Mouse (Mus musculus) ES-E14 (cell line): ENCODE measurements around the gene Tdrkh. TPM values are rescaled to one million over a fixed set of nuclear protein-coding genes. Genes with fewer than 3 reads are reported as not detected.

Experiments used
- DNase-seq: peaks from one replicate; pipeline ENCODE4 v3.0.0-alpha.2; 2013; ENCODE audit warnings: low read depth, low spot score
- H3K27ac ChIP-seq: 2 replicates; pipeline ENCODE4 v1.5.1; 2012; ENCODE audit warnings: low read depth, mild to moderate bottlenecking, low read length, moderate library complexity, mixed read lengths; ENCODE audit not compliant: poor library complexity, insufficient read depth, severe bottlenecking
- H3K36me3 ChIP-seq: 2 replicates; pipeline ENCODE4 v1.6.1; 2012; ENCODE audit warnings: mild to moderate bottlenecking, low read length, moderate library complexity, mixed read lengths; ENCODE audit not compliant: control insufficient read depth, poor library complexity, insufficient read depth, severe bottlenecking
- H3K4me1 ChIP-seq, 2 experiments: fragments of 150-350 bp in 1 of 2; sonication (generic) in 1 of 2; 2 replicates each; pipeline ENCODE4 v1.6.1; 2012; ENCODE audit warnings: low read length in 2 of 2, mild to moderate bottlenecking in 1 of 2, mixed read lengths in 1 of 2; ENCODE audit not compliant: control insufficient read depth in 2 of 2, insufficient read depth in 2 of 2, poor library complexity in 1 of 2
- H3K4me3 ChIP-seq, 2 experiments: fragments of 150-350 bp in 1 of 2; sonication (generic) in 1 of 2; 2 replicates each; pipeline ENCODE4 v1.5.1; 2012; ENCODE audit warnings: low read length in 2 of 2, low read depth in 1 of 2, mild to moderate bottlenecking in 1 of 2, mixed read lengths in 1 of 2; ENCODE audit not compliant: insufficient read depth in 1 of 2, poor library complexity in 1 of 2, severe bottlenecking in 1 of 2
- H3K9ac ChIP-seq: 2 replicates; pipeline ENCODE4 v1.6.1; 2012; ENCODE audit warnings: low read depth, mild to moderate bottlenecking, low read length, mixed read lengths; ENCODE audit not compliant: poor library complexity, insufficient read depth, severe bottlenecking
- H3K9me3 ChIP-seq: fragments of 150-350 bp; sonication (generic); 2 replicates; pipeline ENCODE4 v1.6.1; 2012; ENCODE audit warnings: low read depth, mild to moderate bottlenecking, low read length; ENCODE audit not compliant: control insufficient read depth, insufficient read depth
- CHD2 ChIP-seq: IDR thresholded peaks from 2 replicates; pipeline ENCODE4 v1.6.1; 2014; ENCODE audit warnings: mild to moderate bottlenecking, low read depth, low read length, inconsistent platforms
- HCFC1 ChIP-seq: IDR thresholded peaks from 2 replicates; pipeline ENCODE4 v1.6.1; 2012; ENCODE audit warnings: low read length, inconsistent platforms, borderline replicate concordance; ENCODE audit not compliant: insufficient read depth
- MAFK ChIP-seq: IDR thresholded peaks from 2 replicates; pipeline ENCODE4 v1.6.1; 2014; ENCODE audit warnings: mild to moderate bottlenecking, low read depth, low read length, inconsistent platforms; ENCODE audit not compliant: insufficient read depth
- ZC3H11A ChIP-seq: IDR thresholded peaks from 2 replicates; pipeline ENCODE4 v1.6.1; 2012; ENCODE audit warnings: low read depth, mild to moderate bottlenecking, inconsistent platforms, low read length, borderline replicate concordance
- ZNF384 ChIP-seq: IDR thresholded peaks from 2 replicates; pipeline ENCODE4 v1.6.1; 2012; ENCODE audit warnings: low read depth, low read length, inconsistent platforms
- in situ Hi-C, 2 experiments: fragments of 600-800 bp; cut with MboI; formaldehyde crosslinking; loops; one replicate each; pipeline ENCODE4 v1.15.1; 2025; ENCODE audit warnings: low sequenced_read_pairs in 2 of 2, inconsistent platforms in 1 of 2; ENCODE audit not compliant: unreplicated experiment in 2 of 2
- total RNA-seq: library from RNA; depleted of rRNA; stranded (reverse); fragments of 300-350 nt; gene quantifications from 2 replicates; pipeline ENCODE4 v1.2.3, GENCODE M21; 2012

Gene Tdrkh
- total RNA-seq, 1 experiment = 3.4 TPM

DNA sequence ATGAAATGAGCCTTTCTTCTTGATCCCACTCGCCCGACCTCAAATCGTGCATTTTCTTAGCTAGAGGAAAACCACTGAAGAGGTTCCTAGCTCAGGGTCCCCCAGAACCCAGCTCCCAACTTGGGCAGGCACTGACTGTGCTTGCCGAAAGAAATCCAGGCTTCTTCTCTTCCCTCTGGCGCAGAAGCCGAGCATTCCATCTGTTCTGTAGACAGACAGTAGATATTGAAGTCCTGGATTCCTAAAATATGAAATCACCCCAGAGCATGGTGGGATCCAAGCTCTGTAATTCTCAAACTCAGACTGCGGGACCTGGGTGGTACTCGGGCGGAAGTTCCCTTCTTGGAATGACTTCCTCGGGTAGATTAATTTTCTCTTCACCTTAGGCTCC, 60.0 kb downstream of the Tdrkh start:
- Histone ChIP-seq H3K4me1 (peaks cover 0 to 7% of the 10 kb centered on the region in 2 experiments; a peak in 1 of 4 replicates), H3K4me3 (no peak overlapping the region), H3K27ac (no peak overlapping the region), H3K9me3 (no peaks in the 10 kb centered on the region), H3K36me3 (no peaks in the 10 kb centered on the region), H3K9ac (no peak overlapping the region)
- in situ Hi-C loops = no loop called here
- no peak for DNase-seq
- TF ChIP-seq ZC3H11A (no peak), ZNF384 (no peak), MAFK (no peak), CHD2 (no peak)

DNA sequence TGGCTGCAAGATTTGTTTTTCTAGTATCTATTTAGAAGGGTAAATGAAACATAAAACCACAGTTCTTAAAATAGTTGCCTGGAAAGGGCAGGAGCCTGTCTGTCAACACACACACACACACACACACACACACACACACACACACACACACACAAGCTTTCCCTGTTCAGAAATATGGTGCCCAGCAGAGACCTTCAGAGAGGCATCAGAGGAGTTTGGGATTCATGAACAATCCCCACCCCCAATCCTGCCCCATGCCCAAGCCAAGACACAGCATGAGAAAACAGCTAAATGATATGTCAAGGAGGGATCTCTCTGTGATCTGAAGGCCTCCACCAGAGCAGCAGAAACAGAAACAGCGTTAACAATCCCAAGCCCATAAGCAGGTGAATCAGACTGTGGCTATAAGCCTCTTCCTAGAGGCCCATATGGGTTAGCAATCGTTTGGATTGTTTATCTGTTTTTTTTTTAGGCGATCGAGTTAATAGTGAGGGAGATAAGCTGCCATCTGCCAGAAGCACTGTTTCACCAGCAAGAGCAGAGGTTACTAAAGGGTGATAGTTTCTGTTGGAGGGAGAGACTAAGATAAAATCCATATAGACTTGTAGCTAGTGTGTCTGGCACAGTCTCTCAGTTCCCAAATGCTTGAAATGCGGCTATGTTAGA, 60.6 kb downstream of the Tdrkh start:
- Histone ChIP-seq H3K36me3 (no peaks in the 10 kb centered on the region), H3K9ac (no peak overlapping the region), H3K9me3 (no peaks in the 10 kb centered on the region), H3K27ac (no peak overlapping the region), H3K4me1 (peaks cover 0 to 7% of the 10 kb centered on the region in 2 experiments; a peak in 1 of 4 replicates), H3K4me3 (no peak overlapping the region)
- DNase-seq = no peak
- in situ Hi-C loops = no loop called here
- TF ChIP-seq CHD2 (no peak), MAFK (no peak), ZC3H11A (no peak), ZNF384 (no peak), HCFC1 (no peak)

DNA sequence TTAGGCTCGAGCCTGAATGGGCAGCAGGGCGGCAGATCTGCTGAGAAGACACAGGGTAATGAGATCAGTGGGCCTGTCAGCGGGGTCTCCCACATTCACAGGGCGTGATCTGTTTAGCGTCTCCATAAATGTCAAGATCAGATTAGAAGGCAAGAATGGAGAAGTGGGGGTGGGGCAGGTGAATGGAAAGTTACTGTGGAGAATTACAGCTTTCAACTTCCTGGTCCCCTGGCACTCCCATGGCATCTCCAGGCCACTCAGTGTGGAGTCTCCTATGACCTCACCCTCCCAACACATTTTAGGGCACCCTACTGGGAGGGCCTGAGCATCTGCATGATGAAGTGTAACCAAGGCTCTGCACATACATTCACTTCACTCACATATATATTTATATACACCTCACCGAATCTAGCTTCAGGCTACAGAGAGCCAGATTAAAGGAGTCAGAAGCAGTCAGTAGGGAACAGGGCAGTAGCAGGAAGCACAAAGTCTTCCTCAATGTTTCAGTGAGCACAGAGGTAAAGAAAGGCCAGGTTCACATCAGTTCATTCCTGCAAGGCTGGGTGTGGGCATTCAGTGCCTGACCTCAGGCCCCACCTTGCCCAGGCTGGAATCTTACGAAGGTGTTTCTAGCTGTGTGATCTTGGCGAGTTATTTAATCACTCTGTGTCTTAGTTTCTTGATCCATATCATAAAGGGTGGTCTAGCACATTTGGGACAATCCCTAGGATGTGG, 63.4 kb downstream of the Tdrkh start:
- H3K4me1 ChIP-seq = peaks cover 2 to 11% of the 10 kb centered on the region in 2 experiments; a peak in 1 of 4 replicates
- no peak overlapping the region for H3K27ac ChIP-seq
- no peak overlapping the region for H3K9ac ChIP-seq
- no peaks in the 10 kb centered on the region for H3K9me3 ChIP-seq
- no peaks in the 10 kb centered on the region for H3K36me3 ChIP-seq
- TF ChIP-seq HCFC1 (no peak), ZNF384 (no peak), MAFK (no peak), CHD2 (no peak), ZC3H11A (no peak)
- in situ Hi-C loops = no loop called here
- no peak for DNase-seq
- H3K4me3 ChIP-seq = no peak overlapping the region

DNA sequence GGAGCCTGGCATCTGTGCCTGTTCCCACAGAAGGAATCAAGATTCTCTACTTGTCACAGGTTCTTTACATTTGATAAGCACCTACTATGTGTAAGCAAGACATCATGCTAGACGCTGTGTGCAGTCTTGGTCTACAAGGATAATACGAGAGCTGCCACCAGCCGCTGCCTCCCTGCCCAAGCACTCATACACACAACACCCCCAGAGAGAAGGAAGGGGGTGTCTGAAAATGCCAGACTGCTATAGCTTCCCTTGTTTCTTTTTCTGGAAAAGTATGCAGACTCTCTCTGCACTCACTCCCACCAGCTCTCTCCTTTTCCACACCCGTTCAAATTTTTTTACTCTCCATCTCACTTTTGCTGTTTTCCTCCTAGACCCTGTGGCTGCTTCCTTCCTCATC, 64.4 kb downstream of the Tdrkh start:
- DNase-seq = no peak
- H3K9ac ChIP-seq = no peak overlapping the region
- TF ChIP-seq ZNF384 = no peak
- no peak for TF ChIP-seq HCFC1
- no peak for TF ChIP-seq CHD2
- no peak for TF ChIP-seq ZC3H11A
- no peak for TF ChIP-seq MAFK
- no peaks in the 10 kb centered on the region for H3K9me3 ChIP-seq
- H3K4me1 ChIP-seq = peaks cover 2 to 11% of the 10 kb centered on the region in 2 experiments; a peak in 1 of 4 replicates
- no peak overlapping the region for H3K4me3 ChIP-seq
- no peaks in the 10 kb centered on the region for H3K36me3 ChIP-seq
- in situ Hi-C loops = no loop called here
- no peak overlapping the region for H3K27ac ChIP-seq
